Mouse (Mus musculus) liver, embryonic 11.5 days (tissue): Measurements from ENCODE around the gene Zfp697. TPM values are rescaled to one million over a fixed set of nuclear protein-coding genes. Genes with fewer than 3 reads are reported as not detected.

Experiments
- ATAC-seq: fragments of 200-750 bp; cut with Nextera tagmentation; replicated peaks from 2 replicates; pipeline ENCODE4 v1.8.0; 2017; ENCODE audit warnings: moderate number of reproducible peaks, mild to moderate bottlenecking, moderate TSS enrichment, moderate library complexity; ENCODE audit not compliant: low FRiP score
- DNase-seq: peaks from one replicate; pipeline ENCODE4 v3.0.0-alpha.2; 2017; ENCODE audit warnings: low spot score
- H3K27ac ChIP-seq: fragments of 300-500 bp; sonication (generic); 2 replicates; pipeline ENCODE4 v1.5.1; 2014; ENCODE audit warnings: mild to moderate bottlenecking, low read depth, low read length, control low read depth
- H3K27me3 ChIP-seq: fragments of 300-500 bp; sonication (generic); replicated peaks from 2 replicates; pipeline ENCODE4 v1.6.1; 2014; ENCODE audit warnings: low read length, mixed read lengths; ENCODE audit not compliant: control insufficient read depth, insufficient read depth
- H3K36me3 ChIP-seq: fragments of 300-500 bp; sonication (generic); 2 replicates; pipeline ENCODE4 v1.6.1; 2014; ENCODE audit warnings: mild to moderate bottlenecking, low read length, moderate library complexity, mixed read lengths; ENCODE audit not compliant: control insufficient read depth, insufficient read depth
- H3K4me1 ChIP-seq: fragments of 300-500 bp; sonication (generic); replicated peaks from 2 replicates; pipeline ENCODE4 v1.6.1; 2014; ENCODE audit warnings: low read length, mixed read lengths; ENCODE audit not compliant: control insufficient read depth, insufficient read depth
- H3K4me2 ChIP-seq: fragments of 300-500 bp; sonication (generic); 2 replicates; pipeline ENCODE4 v1.6.1; 2014; ENCODE audit warnings: mild to moderate bottlenecking, control low read depth, moderate library complexity
- H3K4me3 ChIP-seq: fragments of 300-500 bp; sonication (generic); 2 replicates; pipeline ENCODE4 v1.5.1; 2014; ENCODE audit warnings: low read depth, low read length, control low read depth
- H3K9ac ChIP-seq: fragments of 300-500 bp; sonication (generic); 2 replicates; pipeline ENCODE4 v1.6.1; 2014; ENCODE audit warnings: low read depth, low read length, control low read depth
- H3K9me3 ChIP-seq: fragments of 300-500 bp; sonication (generic); 2 replicates; pipeline ENCODE4 v1.6.1; 2016; ENCODE audit warnings: low read length, inconsistent platforms, mixed read lengths; ENCODE audit not compliant: control insufficient read depth
- WGBS: fragments of 180-500 bp; shearing (Covaris S2); extraction: QIAGEN DNeasy Blood & Tissue Kit; methylation state at CpG from one replicate; pipeline ENCODE4 v1.1.7; 2014; 5-methylcytosine and 5-hydroxymethylcytosine counted together
- polyA plus RNA-seq: library from polyadenylated mRNA; unstranded; fragments of >200 nt; fragmentation: Nextera tagmentation; extraction: Ambion mirVana; gene quantifications from 2 replicates; pipeline ENCODE4 v1.2.1, GENCODE M21; 2014

Zfp697 gene
- polyA plus RNA-seq, 1 experiment from 2014 or later = 5.7 TPM

DNA sequence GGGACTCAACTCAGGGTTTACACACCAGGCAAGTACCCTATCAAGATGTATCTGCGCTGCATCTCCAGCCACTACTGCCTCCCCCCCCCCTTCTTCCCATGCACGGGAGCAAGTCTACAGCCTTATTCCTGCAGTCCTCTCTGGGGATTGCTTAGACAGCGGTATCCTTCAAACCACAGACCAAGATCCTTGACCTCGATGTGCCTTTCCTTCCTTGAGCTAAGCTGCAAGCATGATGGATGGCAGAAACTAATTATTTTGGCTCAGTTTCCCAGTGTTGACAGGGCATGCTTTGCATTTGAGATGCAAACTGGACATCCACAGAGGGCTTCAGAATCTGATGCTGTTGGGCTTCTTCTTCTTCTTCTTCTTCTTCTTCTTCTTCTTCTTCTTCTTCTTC is 40.7 kb downstream of the Zfp697 start:
- 68% methylated on average over 4 of the region's 4 CpGs for WGBS
- ATAC-seq = no peak
- no peak for DNase-seq

DNA sequence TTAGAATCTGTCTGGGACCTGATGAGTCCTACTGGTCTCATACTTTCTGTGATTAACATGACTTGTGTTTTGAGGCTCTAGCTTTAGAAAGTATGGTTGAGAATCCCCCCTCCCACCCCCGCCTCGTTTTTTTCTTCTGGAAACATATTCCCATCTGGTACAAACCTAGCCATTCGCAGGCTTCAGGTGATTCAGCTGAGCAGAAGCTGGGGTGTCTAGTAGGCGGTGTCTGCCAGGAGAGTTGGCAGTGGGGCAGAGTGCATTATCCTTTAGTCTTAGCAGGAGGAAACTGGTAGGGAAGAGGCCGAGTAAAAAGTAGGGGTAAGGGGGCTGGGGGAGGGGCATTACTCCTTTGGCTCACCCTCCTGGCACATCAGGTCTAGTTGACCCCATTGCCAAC is 44.5 kb downstream of the Zfp697 start:
- ATAC-seq = no peak
- Histone ChIP-seq H3K36me3 (no peaks in the 10 kb centered on the region; the same call in 1 of the 2 replicates), H3K9me3 (no peaks in the 10 kb centered on the region), H3K4me1 (peaks cover 5% of the 10 kb centered on the region), H3K27me3 (peaks cover 30% of the 10 kb centered on the region), H3K9ac (no peak overlapping the region), H3K4me3 (peak overlapping the region; percentile 65), H3K4me2 (peak overlapping the region; percentile 97), H3K27ac (no peak overlapping the region)
- 49% methylated on average over 5 of the region's 5 CpGs for WGBS
- DNase-seq = no peak

More for the DNA sequence above, 40.7 kb downstream of the Zfp697 start:
- no peaks in the 10 kb centered on the region; the same call in 1 of the 2 replicates for H3K36me3 ChIP-seq
- H3K9me3 ChIP-seq = no peaks in the 10 kb centered on the region
- H3K9ac ChIP-seq = no peak overlapping the region
- no peak overlapping the region for H3K4me2 ChIP-seq
- no peak overlapping the region for H3K4me3 ChIP-seq
- H3K27me3 ChIP-seq = peaks cover 11% of the 10 kb centered on the region
- H3K27ac ChIP-seq = no peak overlapping the region
- H3K4me1 ChIP-seq = peaks cover 3% of the 10 kb centered on the region

GRCm38 (mm10) chr3:98427260-98427599 is 45.0 kb downstream of the Zfp697 start:
- H3K4me2 ChIP-seq = peak overlapping the region; percentile 97
- no peaks in the 10 kb centered on the region for H3K9me3 ChIP-seq
- H3K27me3 ChIP-seq = peaks cover 30% of the 10 kb centered on the region
- no peak overlapping the region for H3K9ac ChIP-seq
- no peaks in the 10 kb centered on the region; the same call in 1 of the 2 replicates for H3K36me3 ChIP-seq
- no peak overlapping the region for H3K27ac ChIP-seq
- DNase-seq = no peak
- H3K4me3 ChIP-seq = peak overlapping the region; percentile 65
- WGBS = 1% methylated on average over 23 of the region's 23 CpGs
- peaks cover 5% of the 10 kb centered on the region for H3K4me1 ChIP-seq
- ATAC-seq = no peak

GRCm38 (mm10) chr3:98427600-98428448 is 45.6 kb downstream of the Zfp697 start:
- Histone ChIP-seq H3K36me3 (no peaks in the 10 kb centered on the region; the same call in 1 of the 2 replicates), H3K9me3 (no peaks in the 10 kb centered on the region), H3K9ac (peak overlapping the region; percentile 59), H3K27me3 (peaks cover 30% of the 10 kb centered on the region), H3K27ac (no peak overlapping the region; the same call in 1 of the 2 replicates), H3K4me1 (peaks cover 5% of the 10 kb centered on the region), H3K4me2 (peak overlapping the region; percentile 97), H3K4me3 (peak overlapping the region; percentile 65)
- DNase-seq = peak; percentile 86
- under 1% methylated on average over 110 of the region's 110 CpGs for WGBS
- peak; percentile 86 for ATAC-seq

GRCm38 (mm10) chr3:98428449-98428775 is 46.2 kb downstream of the Zfp697 start:
- no peak for ATAC-seq
- Histone ChIP-seq H3K27ac (no peak overlapping the region), H3K4me1 (peaks cover 5% of the 10 kb centered on the region), H3K9ac (peak overlapping the region; percentile 59), H3K36me3 (no peaks in the 10 kb centered on the region; the same call in 1 of the 2 replicates), H3K4me2 (peak overlapping the region; percentile 97), H3K27me3 (peaks cover 30% of the 10 kb centered on the region), H3K4me3 (peak overlapping the region; percentile 65), H3K9me3 (no peaks in the 10 kb centered on the region)
- DNase-seq = no peak
- WGBS = 3% methylated on average over 17 of the region's 17 CpGs

- Histone ChIP-seq H3K9ac (no peak overlapping the region), H3K4me2 (peak overlapping the region; percentile 97), H3K36me3 (no peaks in the 10 kb centered on the region), H3K4me1 (peaks cover 5% of the 10 kb centered on the region), H3K27ac (no peak overlapping the region), H3K4me3 (peak overlapping the region; percentile 65), H3K27me3 (peaks cover 30% of the 10 kb centered on the region), H3K9me3 (no peaks in the 10 kb centered on the region)
- no peak for ATAC-seq
- DNase-seq = no peak
- WGBS = 19% methylated on average over 8 of the region's 8 CpGs
Observed at GRCm38 (mm10) chr3:98428928-98429525, 46.8 kb downstream of the Zfp697 start.

GRCm38 (mm10) chr3:98434088-98434816 is 52.0 kb downstream of the Zfp697 start:
- 17% methylated on average over 1 of the region's 1 CpGs for WGBS
- ATAC-seq = no peak; the same call in 1 of the 2 replicates

GRCm38 (mm10) chr3:98435030-98435429 is 52.8 kb downstream of the Zfp697 start:
- Histone ChIP-seq H3K4me1 (no peaks in the 10 kb centered on the region), H3K9ac (no peak overlapping the region), H3K27ac (no peak overlapping the region), H3K4me2 (no peak overlapping the region), H3K36me3 (no peaks in the 10 kb centered on the region), H3K4me3 (no peak overlapping the region), H3K9me3 (no peaks in the 10 kb centered on the region), H3K27me3 (no peaks in the 10 kb centered on the region)
- ATAC-seq (no peak), DNase-seq (no peak)
- WGBS = 67% methylated on average over 1 of the region's 1 CpGs

More at GRCm38 (mm10) chr3:98434088-98434816, 52.0 kb downstream of the Zfp697 start:
- no peak for DNase-seq
- H3K4me1 ChIP-seq = no peaks in the 10 kb centered on the region
- H3K27me3 ChIP-seq = peaks cover 6% of the 10 kb centered on the region
- no peak overlapping the region for H3K27ac ChIP-seq
- no peak overlapping the region for H3K4me2 ChIP-seq
- H3K9ac ChIP-seq = no peak overlapping the region
- no peak overlapping the region for H3K4me3 ChIP-seq
- H3K9me3 ChIP-seq = no peaks in the 10 kb centered on the region
- no peaks in the 10 kb centered on the region for H3K36me3 ChIP-seq
